Mouse (Mus musculus) neural tube, embryonic 15.5 days (tissue): Measurements from ENCODE around the gene Btbd35f10. TPM values are rescaled to one million over a fixed set of nuclear protein-coding genes. Genes with fewer than 3 reads are reported as not detected.
"Not testable (repeated sequence)": the region's sequence is repeated elsewhere in the genome, so short reads cannot be mapped to it uniquely, and the experiment has no call there.

ENCODE experiments used
- ATAC-seq: fragments of 200-750 bp; cut with Nextera tagmentation; 2 replicates; pipeline ENCODE4 v1.8.0; 2017; ENCODE audit warnings: mild to moderate bottlenecking, moderate TSS enrichment, moderate library complexity; ENCODE audit not compliant: low FRiP score
- H3K27ac ChIP-seq: fragments of 300-500 bp; sonication (generic); replicated peaks from 2 replicates; pipeline ENCODE4 v1.5.1; 2015; ENCODE audit warnings: mild to moderate bottlenecking, inconsistent platforms
- H3K27me3 ChIP-seq: fragments of 300-500 bp; sonication (generic); replicated peaks from 2 replicates; pipeline ENCODE4 v1.6.1; 2015; ENCODE audit warnings: inconsistent platforms
- H3K36me3 ChIP-seq: fragments of 300-500 bp; sonication (generic); 2 replicates; pipeline ENCODE4 v1.6.1; 2015; ENCODE audit warnings: inconsistent platforms
- H3K4me1 ChIP-seq: fragments of 300-500 bp; sonication (generic); 2 replicates; pipeline ENCODE4 v1.6.1; 2015; ENCODE audit warnings: inconsistent platforms
- H3K4me2 ChIP-seq: fragments of 300-500 bp; sonication (generic); 2 replicates; pipeline ENCODE4 v1.6.1; 2015; ENCODE audit warnings: inconsistent platforms, mild to moderate bottlenecking, moderate library complexity
- H3K4me3 ChIP-seq: fragments of 300-500 bp; sonication (generic); replicated peaks from 2 replicates; pipeline ENCODE4 v1.5.1; 2015; ENCODE audit warnings: mild to moderate bottlenecking, inconsistent platforms
- H3K9ac ChIP-seq: fragments of 300-500 bp; sonication (generic); replicated peaks from 2 replicates; pipeline ENCODE4 v1.6.1; 2015; ENCODE audit warnings: mild to moderate bottlenecking, inconsistent platforms
- H3K9me3 ChIP-seq: fragments of 300-500 bp; sonication (generic); replicated peaks from 2 replicates; pipeline ENCODE4 v1.6.1; 2016; ENCODE audit warnings: inconsistent platforms
- WGBS: fragments of 180-500 bp; shearing (Covaris S2); methylation state at CpG from one replicate; pipeline ENCODE4 v1.1.7; 2015; ENCODE audit warnings: mixed read lengths; 5-methylcytosine and 5-hydroxymethylcytosine counted together
- polyA plus RNA-seq: library from polyadenylated mRNA; unstranded; fragments of >200 nt; fragmentation: Nextera tagmentation; extraction: Ambion mirVana; gene quantifications from 2 replicates; pipeline ENCODE4 v1.2.1, GENCODE M21; 2015

Btbd35f10 gene
- not detected in 2 replicates for polyA plus RNA-seq

GRCm38 (mm10) chrX:3752785-3753184 lies at the start of gene Btbd35f10:
TSS of gene Btbd35f10 (minus strand) at chrX:3752885.
- H3K27me3 ChIP-seq, H3K4me2 ChIP-seq, H3K36me3 ChIP-seq, H3K9me3 ChIP-seq, H3K9ac ChIP-seq, H3K4me3 ChIP-seq, H3K4me1 ChIP-seq, ATAC-seq, H3K27ac ChIP-seq: not testable (repeated sequence)
- WGBS: no CpG with 5 or more reads among the region's 3 CpGs

Other genes starting within 250 kb of the Btbd35f10 start
- not detected in 2 replicates for gene Btbd35f18, start 52.7 kb downstream of the Btbd35f10 start, polyA plus RNA-seq
- gene Btbd35f16, start 204.1 kb upstream of the Btbd35f10 start, polyA plus RNA-seq: not detected in 2 replicates